Mouse (Mus musculus) embryonic fibroblast, embryonic 13.5 days (primary cell): ENCODE measurements around the gene Rfpl4.

Experiments
- CTCF ChIP-seq: IDR thresholded peaks from 2 replicates; pipeline ENCODE4 v1.5.1; 2011; ENCODE audit warnings: mild to moderate bottlenecking, control low read depth, low read length, moderate library complexity, borderline replicate concordance; ENCODE audit not compliant: insufficient read depth
- POLR2A ChIP-seq: IDR thresholded peaks from 2 replicates; pipeline ENCODE4 v1.6.1; 2011; ENCODE audit warnings: low read depth, mild to moderate bottlenecking, control low read depth, low read length, moderate library complexity

DNA sequence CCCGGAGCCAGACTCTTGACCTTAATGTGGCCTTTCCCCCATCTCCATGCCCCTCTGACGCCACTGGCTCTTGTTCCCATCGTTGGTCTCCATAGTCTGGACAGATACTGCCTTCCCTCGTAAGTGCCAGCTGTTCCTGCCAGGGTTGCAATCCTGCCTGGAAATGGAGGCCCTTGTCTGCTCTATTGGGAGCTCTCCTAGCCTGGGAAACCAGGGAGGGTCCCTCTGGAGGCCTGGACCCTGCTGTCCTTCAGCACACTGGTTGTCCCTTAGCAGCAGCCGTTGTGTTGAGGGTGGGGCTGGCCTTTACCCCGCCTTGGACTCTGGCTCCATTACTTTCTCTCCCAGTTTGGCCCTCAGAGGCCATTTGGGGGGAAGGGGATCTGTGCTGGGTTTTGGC lies 24.4 kb downstream of the Rfpl4 start:
- TF ChIP-seq CTCF (no peak), POLR2A (no peak)
